ENCODE assay signal across 7 mouse cellular contexts in the genomic region with DNA sequence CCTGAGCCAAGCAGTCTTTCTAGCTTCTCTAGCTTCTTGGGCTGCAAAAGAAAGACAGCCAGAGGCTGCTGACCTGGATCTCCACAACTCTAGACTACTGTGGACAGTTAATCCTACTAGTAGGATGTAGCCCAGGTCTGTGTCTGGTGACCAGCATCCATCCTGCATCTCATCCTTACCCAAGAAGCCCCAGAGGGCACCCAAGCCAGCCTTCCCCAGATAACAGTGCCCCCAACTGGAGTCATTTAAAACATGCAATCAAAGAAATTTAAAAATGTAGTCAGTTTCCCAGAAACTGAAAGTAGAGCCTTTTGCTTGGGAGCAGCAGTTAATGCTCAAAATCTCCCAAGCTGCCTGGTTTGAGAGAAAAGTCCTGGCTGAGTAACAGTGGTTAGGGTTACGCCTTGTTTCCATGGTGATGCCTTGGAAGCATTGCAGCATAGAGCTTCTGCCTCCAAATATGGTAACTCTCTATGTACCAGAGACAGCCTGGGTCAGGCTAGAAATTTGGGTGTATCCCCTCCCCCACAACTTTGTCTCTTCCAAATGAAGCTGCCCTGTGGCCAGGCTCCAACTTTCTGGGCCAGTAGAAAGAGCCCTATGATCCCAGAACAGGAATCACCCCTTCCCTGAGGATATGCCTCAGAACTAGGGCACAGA. TPM values are rescaled to one million over a fixed set of nuclear protein-coding genes. Genes with fewer than 3 reads are reported as not detected.
A peak's percentile ranks its signal among the peaks of the same experiment; 100 is the strongest.
DNase-seq lines count a peak whose midpoint lies in the region; ATAC-seq and TF ChIP-seq lines count a peak whose summit lies in the region.

No protein-coding gene starts in this region.

- ATAC-seq in kidney, embryonic 14.5 days (ENCODE audit: low FRiP score, low TSS enrichment) = peak; percentile 80; the same call in 1 of the 2 replicates
- ATAC-seq in stomach, embryonic 15.5 days (ENCODE audit: insufficient read depth, low FRiP score, low read depth) = peak; percentile 86

- H3K4me3 ChIP-seq in spleen, adult 2 months (ENCODE audit: extremely low read depth, insufficient read depth, insufficient read length) = no peak overlapping the region
- no peak overlapping the region for H3K4me3 ChIP-seq in kidney, embryonic 14.5 days (ENCODE audit: low read length)
- no peak overlapping the region for H3K4me3 ChIP-seq in lung, adult 2 months (replicated peaks; ENCODE audit: extremely low read depth, low read depth, low read length)
- H3K4me3 ChIP-seq in stomach, embryonic 15.5 days (replicated peaks) = no peak overlapping the region

- H3K27me3 ChIP-seq in spleen, adult 2 months (ENCODE audit: control insufficient read depth, insufficient read depth, low read length) = no peaks in the 10 kb centered on the region
- H3K27me3 ChIP-seq in kidney, embryonic 14.5 days (ENCODE audit: control insufficient read depth, insufficient read depth, low read length) = no peaks in the 10 kb centered on the region
- no peaks in the 10 kb centered on the region for H3K27me3 ChIP-seq in stomach, embryonic 15.5 days (replicated peaks)

- no peak for TF ChIP-seq CTCF in spleen, adult 2 months (IDR thresholded peaks at IDR 0.05; ENCODE audit: extremely low read depth, insufficient read depth, insufficient read length, insufficient replicate concordance)
- TF ChIP-seq CTCF in lung, adult 2 months (IDR thresholded peaks at IDR 0.05; ENCODE audit: insufficient read depth, low read length) = 0 out of 2 replicates have a peak, but pooled peaks have one; percentile 9

- H3K36me3 ChIP-seq in spleen, adult 2 months (ENCODE audit: control insufficient read depth, insufficient read depth, low read length) = peaks cover 11% of the 10 kb centered on the region
- H3K36me3 ChIP-seq in kidney, embryonic 14.5 days (ENCODE audit: control insufficient read depth, insufficient read depth, low read length) = peaks cover 44% of the 10 kb centered on the region
- H3K36me3 ChIP-seq in stomach, embryonic 15.5 days = peaks cover 21% of the 10 kb centered on the region

- 55% methylated on average over 1 of the region's 1 CpGs for WGBS in spleen, adult 2 months
- WGBS in kidney, embryonic 14.5 days = 57% methylated on average over 1 of the region's 1 CpGs
- 41% methylated on average over 1 of the region's 1 CpGs for WGBS in lung, adult 2 months
- WGBS in stomach, embryonic 15.5 days = 42% methylated on average over 1 of the region's 1 CpGs

- no peak overlapping the region for H3K9ac ChIP-seq in kidney, embryonic 14.5 days (ENCODE audit: low read depth, low read length)
- H3K9ac ChIP-seq in stomach, embryonic 15.5 days = no peak overlapping the region

- H3K9me3 ChIP-seq in kidney, embryonic 14.5 days (ENCODE audit: control insufficient read depth, low read length) = no peaks in the 10 kb centered on the region
- H3K9me3 ChIP-seq in stomach, embryonic 15.5 days = no peaks in the 10 kb centered on the region

- H3K27ac ChIP-seq in spleen, adult 2 months (ENCODE audit: insufficient read depth, low read length) = peak overlapping the region; percentile 25
- peak overlapping the region; percentile 65; the same call in 1 of the 2 replicates for H3K27ac ChIP-seq in kidney, embryonic 14.5 days (ENCODE audit: low read depth, low read length)
- peak overlapping the region; percentile 82 for H3K27ac ChIP-seq in stomach, embryonic 15.5 days

- TF ChIP-seq POLR2A in spleen, adult 2 months (IDR thresholded peaks at IDR 0.05; ENCODE audit: low read depth, low read length) = no peak
- TF ChIP-seq POLR2A in lung, adult 2 months (IDR thresholded peaks at IDR 0.05; ENCODE audit: borderline replicate concordance, extremely low read depth, low read depth, low read length) = no peak

- H3K4me2 ChIP-seq in kidney, embryonic 14.5 days (replicated peaks; ENCODE audit: low read depth, low read length) = no peak overlapping the region
- H3K4me2 ChIP-seq in stomach, embryonic 15.5 days = no peak overlapping the region

- no peak for DNase-seq in spleen, adult 2 months (ENCODE audit: low read depth in 1 of 2, low spot score in 2 of 2)
- DNase-seq in spleen, postnatal 4 days (ENCODE audit: low spot score in 2 of 2) = no peak
- DNase-seq in brain, embryonic 18.5 days (ENCODE audit: low read depth, low spot score) = peak; percentile 10
- peak; percentile 39 for DNase-seq in gastrocnemius, postnatal 10 days
- DNase-seq in lung, adult 2 months = no peak

- H3K4me1 ChIP-seq in spleen, adult 2 months (ENCODE audit: control insufficient read depth, insufficient read depth, insufficient read length) = peaks cover 3% of the 10 kb centered on the region; the same call in 1 of the 2 replicates
- H3K4me1 ChIP-seq in kidney, embryonic 14.5 days (ENCODE audit: control insufficient read depth, insufficient read depth, low read length) = 0 out of 2 replicates have a peak, but pooled peaks cover 4% of the 10 kb centered on the region
- peaks cover 4% of the 10 kb centered on the region for H3K4me1 ChIP-seq in lung, adult 2 months (ENCODE audit: control insufficient read depth, insufficient read depth, low read length)
- 0 out of 2 replicates have a peak, but pooled peaks cover 11% of the 10 kb centered on the region for H3K4me1 ChIP-seq in stomach, embryonic 15.5 days

RNA-seq across cellular contexts. Expression of a gene that starts 54.9 kb away (rescaled TPM):
- polyA plus RNA-seq in spleen, adult 2 months (2012; rRNA removed) = 0.69 and 0.96 TPM in 2 replicates
- under 1 TPM; 0.21 to 0.47 TPM for total RNA-seq in gastrocnemius, postnatal 10 days (2021)
- polyA plus RNA-seq in kidney, embryonic 14.5 days (2014; fragmentation: Nextera tagmentation; extraction: Ambion mirVana) = 1.3 and 1.4 TPM in 2 replicates
- 2.0 and 2.9 TPM in 2 replicates for polyA plus RNA-seq in lung, adult 2 months (2012; rRNA removed)
- 3.8 and 5.1 TPM in 2 replicates for polyA plus RNA-seq in stomach, embryonic 15.5 days (2015; fragmentation: Nextera tagmentation; extraction: Ambion mirVana)

Comparison
In these comparisons a context has a peak if more than half of its experiments do, and no peak if none do; other contexts are left out.
1. DNase-seq: peak in brain, embryonic 18.5 days (single experiment) and gastrocnemius, postnatal 10 days (single experiment); none in spleen, adult 2 months (0 of 2), spleen, postnatal 4 days (0 of 2) and lung, adult 2 months (single experiment).
2. H3K27ac ChIP-seq: peak in every context shown above with its lines; median percentile 82 in stomach, embryonic 15.5 days; 65 in kidney, embryonic 14.5 days; 25 in spleen, adult 2 months.